In genomic region chr13:97311340-97311739, GRCm38 (mm10) we compare ENCODE assay signal across 14 mouse cellular contexts.
DNase-seq lines count a peak whose midpoint lies in the region; ATAC-seq and TF ChIP-seq lines count a peak whose summit lies in the region.
"Had no signal": no experiment of that assay in that cellular context is flagged by ENCODE, and none has a peak within 500 bp of the region (broad histone marks: within the 10 kb centered on the region; RNA-seq: fewer than 3 reads in every experiment).

No protein-coding gene starts in this region.

- H3K27ac ChIP-seq in heart, embryonic 16.5 days (ENCODE audit: low read length), result 0 out of 2 replicates have a peak overlapping the region, but pooled peaks have one; percentile 33
- H3K27ac ChIP-seq in heart, adult 2 months, result no peak overlapping the region
- H3K27ac ChIP-seq in liver, embryonic 11.5 days (ENCODE audit: low read depth, low read length), result peak overlapping the region; percentile 52; the same call in 1 of the 2 replicates
- H3K27ac ChIP-seq in liver, postnatal 0 days (ENCODE audit: low read depth), result no peak overlapping the region
- H3K27ac ChIP-seq: macrophage had no signal

- ATAC-seq in heart, embryonic 16.5 days (replicated peaks; ENCODE audit: extremely low read depth, insufficient read depth, low FRiP score), result no peak
- no peak for ATAC-seq in liver, embryonic 11.5 days (replicated peaks; ENCODE audit: low FRiP score)
- ATAC-seq in liver, postnatal 0 days, result no peak; the same call in 1 of the 2 replicates
- ATAC-seq: CD4-positive, CD25-positive, alpha-beta regulatory T cell, adult 4 months had no signal

- peaks cover 13% of the 10 kb centered on the region for H3K4me1 ChIP-seq in heart, embryonic 16.5 days (ENCODE audit: control insufficient read depth, insufficient read depth, low read length)
- peaks cover 10% of the 10 kb centered on the region for H3K4me1 ChIP-seq in heart, adult 2 months (ENCODE audit: control insufficient read depth, insufficient read depth, low read length)
- H3K4me1 ChIP-seq in liver, embryonic 11.5 days (replicated peaks; ENCODE audit: control insufficient read depth, insufficient read depth, low read length), result peaks cover 15% of the 10 kb centered on the region
- H3K4me1 ChIP-seq in liver, postnatal 0 days (ENCODE audit: insufficient read depth), result peaks cover 22% of the 10 kb centered on the region

- H3K9ac ChIP-seq in heart, embryonic 16.5 days (ENCODE audit: low read length), result no peak overlapping the region
- no peak overlapping the region for H3K9ac ChIP-seq in heart, adult 2 months (ENCODE audit: low read depth, low read length)
- H3K9ac ChIP-seq in liver, embryonic 11.5 days (ENCODE audit: low read depth, low read length), result no peak overlapping the region
- H3K9ac ChIP-seq in liver, postnatal 0 days (replicated peaks), result no peak overlapping the region

- H3K27me3 ChIP-seq in heart, embryonic 16.5 days (ENCODE audit: control insufficient read depth, insufficient read depth, low read length), result no peaks in the 10 kb centered on the region
- no peaks in the 10 kb centered on the region for H3K27me3 ChIP-seq in heart, adult 2 months (ENCODE audit: control insufficient read depth, insufficient read depth, low read length)
- no peaks in the 10 kb centered on the region for H3K27me3 ChIP-seq in liver, embryonic 11.5 days (replicated peaks; ENCODE audit: control insufficient read depth, insufficient read depth, low read length)
- H3K27me3 ChIP-seq in liver, postnatal 0 days (ENCODE audit: insufficient read depth, low read length), result no peaks in the 10 kb centered on the region

- no peak for TF ChIP-seq POLR2A in heart, adult 2 months (IDR thresholded peaks at IDR 0.05; ENCODE audit: insufficient read depth, low read depth, low read length)

- no peak for TF ChIP-seq EP300 in heart, adult 2 months (IDR thresholded peaks at IDR 0.05; ENCODE audit: insufficient read depth, low read depth, low read length)
- TF ChIP-seq EP300 in liver, postnatal 0 days (IDR thresholded peaks at IDR 0.05; ENCODE audit: low read depth), result no peak

- H3K4me2 ChIP-seq in heart, embryonic 16.5 days (ENCODE audit: low read depth, low read length), result no peak overlapping the region
- H3K4me2 ChIP-seq in liver, embryonic 11.5 days, result no peak overlapping the region
- H3K4me2 ChIP-seq in liver, postnatal 0 days (ENCODE audit: low read depth, low read length), result no peak overlapping the region

- WGBS in heart, embryonic 16.5 days, result 38% methylated on average over 4 of the region's 4 CpGs
- 33% methylated on average over 4 of the region's 4 CpGs for WGBS in heart, adult 2 months
- WGBS in liver, embryonic 11.5 days, result 24% methylated on average over 4 of the region's 4 CpGs
- WGBS in liver, postnatal 0 days (ENCODE audit: insufficient replicate concordance), result 28% methylated on average over 4 of the region's 4 CpGs

- H3K79me2 ChIP-seq in heart, adult 2 months (replicated peaks; ENCODE audit: control insufficient read depth, insufficient read depth, low read length), result no peaks in the 10 kb centered on the region

- H3K4me3 ChIP-seq in heart, embryonic 16.5 days (ENCODE audit: low read length), result no peak overlapping the region
- H3K4me3 ChIP-seq in heart, adult 2 months, result no peak overlapping the region
- no peak overlapping the region for H3K4me3 ChIP-seq in liver, embryonic 11.5 days (ENCODE audit: low read depth, low read length)
- H3K4me3 ChIP-seq in liver, postnatal 0 days (ENCODE audit: low read depth, low read length), result no peak overlapping the region

- no peaks in the 10 kb centered on the region for H3K36me3 ChIP-seq in heart, embryonic 16.5 days (ENCODE audit: control insufficient read depth, insufficient read depth)
- H3K36me3 ChIP-seq in heart, adult 2 months (ENCODE audit: control insufficient read depth, insufficient read depth, low read length), result peaks cover 8% of the 10 kb centered on the region
- H3K36me3 ChIP-seq in liver, embryonic 11.5 days (ENCODE audit: control insufficient read depth, insufficient read depth, low read length), result no peaks in the 10 kb centered on the region
- H3K36me3 ChIP-seq in liver, postnatal 0 days (replicated peaks; ENCODE audit: insufficient read depth, low read length), result no peaks in the 10 kb centered on the region

- H3K9me3 ChIP-seq in heart, embryonic 16.5 days (replicated peaks; ENCODE audit: control insufficient read depth, low read length), result no peaks in the 10 kb centered on the region
- no peaks in the 10 kb centered on the region for H3K9me3 ChIP-seq in liver, embryonic 11.5 days (ENCODE audit: control insufficient read depth, low read length)
- no peaks in the 10 kb centered on the region for H3K9me3 ChIP-seq in liver, postnatal 0 days (ENCODE audit: low read length)

- intact Hi-C loops in heart, adult 2 months (cut with DNase I), result loop anchor here (5.0 kb wide), 1 partner anchor 69 kb away; the partner anchor contains the start of gene Enc1

- DNase-seq in heart, adult 2 months, result no peak
- no peak for DNase-seq in liver, embryonic 11.5 days (ENCODE audit: low spot score)
- DNase-seq in liver, postnatal 0 days, result no peak
- DNase-seq in MN1 (ENCODE audit: low spot score), result peak; percentile 60
- peak; percentile 70 for DNase-seq in embryo, embryonic 11 days
- no peak for DNase-seq in frontal cortex, postnatal 10 days (ENCODE audit: low spot score in 2 of 2)
- no peak for DNase-seq in urinary bladder, postnatal 36 days (ENCODE audit: low spot score in 2 of 2)
- DNase-seq: adrenal gland, postnatal 36 days; cerebellum, adult 8-10 months; left cerebral cortex, postnatal 4 days; thymus, postnatal 25 days had no signal

- no peak for TF ChIP-seq CTCF in heart, adult 2 months (IDR thresholded peaks at IDR 0.05)
- TF ChIP-seq CTCF in liver, postnatal 0 days (IDR thresholded peaks at IDR 0.05; ENCODE audit: low read depth), result no peak

Comparison
In these comparisons a context has a peak if more than half of its experiments do, and no peak if none do; other contexts are left out.
1. H3K27ac ChIP-seq: peak in heart, embryonic 16.5 days (single experiment) and liver, embryonic 11.5 days (single experiment); none in heart, adult 2 months (single experiment) and liver, postnatal 0 days (single experiment).
2. DNase-seq: peak in MN1 (single experiment) and embryo, embryonic 11 days (single experiment); none in heart, adult 2 months (0 of 2), liver, embryonic 11.5 days (single experiment), liver, postnatal 0 days (single experiment), frontal cortex, postnatal 10 days (0 of 2) and urinary bladder, postnatal 36 days (0 of 2).